Mouse (Mus musculus): ENCODE data around the gene Sbk3.

DNA sequence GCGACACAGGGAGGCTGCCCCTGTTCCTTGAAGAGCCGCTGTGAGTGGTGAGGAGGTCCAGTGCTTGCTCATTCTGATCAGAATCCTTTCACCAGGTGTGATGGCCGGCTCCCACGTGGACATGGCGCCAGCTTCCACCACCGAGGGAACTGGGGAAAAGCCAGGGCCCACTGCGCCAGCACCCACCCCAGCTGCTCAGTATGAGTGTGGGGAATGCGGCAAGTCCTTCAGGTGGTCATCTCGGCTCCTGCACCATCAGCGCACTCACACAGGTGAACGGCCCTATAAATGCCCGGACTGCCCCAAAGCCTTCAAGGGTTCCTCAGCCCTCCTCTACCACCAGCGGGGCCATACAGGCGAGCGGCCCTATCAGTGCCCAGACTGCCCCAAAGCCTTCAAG lies 52.3 kb downstream of the Sbk3 start:
- TF ChIP-seq CHD2 (IDR thresholded peaks at IDR 0.05; ENCODE audit: low read depth, low read length) (no peak), ZNF384 (IDR thresholded peaks at IDR 0.05; ENCODE audit: low read depth, low read length) (no peak), MAFK (IDR thresholded peaks at IDR 0.05; ENCODE audit: insufficient read depth, low read depth, low read length) (no peak), ZC3H11A (IDR thresholded peaks at IDR 0.05; ENCODE audit: borderline replicate concordance, low read depth, low read length) (no peak)

Data from ES-E14 (cell line).